Mouse (Mus musculus): Measurements from ENCODE around the gene Gm17581.
A peak's percentile ranks its signal among the peaks of the same experiment; 100 is the strongest.
"Not testable (repeated sequence)": the region's sequence is repeated elsewhere in the genome, so short reads cannot be mapped to it uniquely, and the experiment has no call there.

Gm17581 gene

GRCm38 (mm10) chr2:155735766-155736165 lies at the start of gene Gm17581:
Gene Gm17581, minus strand, starts transcription at chr2:155735866.
- DNase-seq (ENCODE audit: low read depth, low spot score) = not testable (repeated sequence)

GRCm38 (mm10) chr2:155784534-155784933 lies 48.9 kb upstream of the Gm17581 start:
- DNase-seq (ENCODE audit: low read depth, low spot score) = no peak

- no peak for DNase-seq (ENCODE audit: low read depth, low spot score)
These were observed 43.8 kb upstream of the Gm17581 start for GRCm38 (mm10) chr2:155779506-155779905.

GRCm38 (mm10) chr2:155779066-155779465 lies 43.4 kb upstream of the Gm17581 start:
- no peak for DNase-seq (ENCODE audit: low read depth, low spot score)

- no peak for DNase-seq (ENCODE audit: low read depth, low spot score)
These were observed 42.3 kb upstream of the Gm17581 start for GRCm38 (mm10) chr2:155778004-155778403.

DNA sequence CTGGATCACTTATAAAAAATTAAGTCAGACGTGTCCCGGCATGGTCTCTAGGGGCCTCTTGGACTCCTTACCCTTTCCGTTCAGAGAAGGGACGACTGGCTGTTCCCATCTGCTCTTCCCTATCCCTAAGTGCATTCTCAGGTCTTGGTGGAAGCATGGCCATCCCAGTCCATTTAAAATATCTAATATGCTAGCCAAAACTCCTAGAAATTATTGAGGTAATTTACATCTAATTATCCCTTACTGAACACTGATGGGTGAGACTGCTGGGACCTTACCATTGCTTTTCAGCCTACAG lies 42.0 kb upstream of the Gm17581 start:
- DNase-seq (ENCODE audit: low read depth, low spot score) = no peak

DNA sequence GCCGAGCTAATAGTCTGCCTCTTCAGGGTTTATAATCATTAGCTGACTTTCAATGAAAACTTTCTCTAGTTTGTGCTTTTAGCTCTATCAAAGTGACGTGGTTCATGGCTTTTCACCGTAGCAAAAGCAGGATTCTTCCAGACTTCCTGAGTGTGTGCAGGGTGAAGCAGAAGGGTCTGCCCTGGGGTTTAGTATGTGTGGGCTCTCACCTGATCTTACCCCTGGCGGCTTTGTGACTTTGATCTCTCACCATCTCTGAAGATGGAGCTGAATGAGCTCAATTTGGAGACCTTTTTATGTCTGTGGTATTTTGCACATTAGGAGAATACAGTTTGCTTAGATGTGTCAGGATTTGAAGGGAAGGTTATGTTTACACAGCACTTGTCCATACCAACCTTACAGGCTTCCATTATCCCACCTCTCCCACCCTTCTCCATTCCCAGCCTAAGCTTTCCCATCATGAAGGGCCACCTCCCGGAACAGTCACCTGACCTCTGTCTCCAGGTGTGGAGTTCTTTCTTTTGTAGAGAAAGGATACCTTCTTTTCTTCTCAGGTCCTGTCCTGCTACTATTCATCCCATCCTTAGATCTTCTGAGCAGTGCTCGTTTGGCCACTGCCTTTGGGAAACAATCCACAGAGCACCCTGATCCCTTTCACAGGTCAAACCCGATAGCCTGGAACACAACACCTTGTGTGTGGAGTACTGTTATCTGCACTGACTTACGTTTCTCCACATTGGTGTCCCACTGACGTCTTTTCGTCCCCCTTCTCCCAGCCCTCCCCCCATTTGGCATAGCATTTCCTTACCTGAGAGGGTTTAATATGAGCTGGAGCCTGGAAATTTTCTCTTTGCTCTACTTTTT lies 41.4 kb upstream of the Gm17581 start:
- DNase-seq (ENCODE audit: low read depth, low spot score) = no peak

- no peak for DNase-seq (ENCODE audit: low read depth, low spot score)
These were observed 40.1 kb upstream of the Gm17581 start for GRCm38 (mm10) chr2:155775685-155776263.

GRCm38 (mm10) chr2:155774927-155775684 lies 39.4 kb upstream of the Gm17581 start, which contains the start of gene Mmp24:
Gene Mmp24, plus strand, starts transcription at chr2:155775342.
- no peak for DNase-seq (ENCODE audit: low read depth, low spot score)

DNA sequence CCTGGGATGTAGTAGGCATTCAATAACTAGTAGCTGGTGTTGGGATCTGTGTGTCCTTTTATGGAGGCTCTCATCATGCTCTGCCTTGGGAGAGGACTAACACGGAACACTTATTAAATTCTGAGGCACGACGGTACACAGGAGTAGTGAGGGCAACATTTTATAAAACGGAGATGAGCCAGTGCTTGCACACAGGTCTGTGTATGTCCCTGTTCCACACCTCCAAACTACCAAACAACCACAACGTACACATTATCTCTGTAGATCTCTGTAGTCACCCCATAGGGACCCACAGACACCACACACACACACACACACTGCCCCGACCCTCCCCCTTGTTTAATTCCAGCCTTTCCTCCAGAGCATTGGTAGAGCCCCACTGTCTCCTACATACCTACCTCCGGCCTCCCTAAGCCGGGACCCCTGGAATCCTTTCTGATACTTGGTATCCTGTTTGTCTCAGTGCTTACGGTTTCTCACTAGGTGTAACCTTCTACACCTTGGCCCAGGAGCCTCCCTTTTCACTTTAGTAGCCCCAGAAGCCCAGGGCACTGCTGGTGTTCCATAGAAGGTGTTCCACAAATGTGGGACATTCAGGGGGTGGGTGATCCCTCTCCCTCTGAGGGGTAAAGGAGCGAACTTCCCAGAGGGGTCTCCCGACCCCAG lies 38.7 kb upstream of the Gm17581 start:
- DNase-seq (ENCODE audit: low read depth, low spot score) = no peak

- DNase-seq (ENCODE audit: low read depth, low spot score) = no peak
These were observed 38.0 kb upstream of the Gm17581 start for GRCm38 (mm10) chr2:155773664-155774063.

DNA sequence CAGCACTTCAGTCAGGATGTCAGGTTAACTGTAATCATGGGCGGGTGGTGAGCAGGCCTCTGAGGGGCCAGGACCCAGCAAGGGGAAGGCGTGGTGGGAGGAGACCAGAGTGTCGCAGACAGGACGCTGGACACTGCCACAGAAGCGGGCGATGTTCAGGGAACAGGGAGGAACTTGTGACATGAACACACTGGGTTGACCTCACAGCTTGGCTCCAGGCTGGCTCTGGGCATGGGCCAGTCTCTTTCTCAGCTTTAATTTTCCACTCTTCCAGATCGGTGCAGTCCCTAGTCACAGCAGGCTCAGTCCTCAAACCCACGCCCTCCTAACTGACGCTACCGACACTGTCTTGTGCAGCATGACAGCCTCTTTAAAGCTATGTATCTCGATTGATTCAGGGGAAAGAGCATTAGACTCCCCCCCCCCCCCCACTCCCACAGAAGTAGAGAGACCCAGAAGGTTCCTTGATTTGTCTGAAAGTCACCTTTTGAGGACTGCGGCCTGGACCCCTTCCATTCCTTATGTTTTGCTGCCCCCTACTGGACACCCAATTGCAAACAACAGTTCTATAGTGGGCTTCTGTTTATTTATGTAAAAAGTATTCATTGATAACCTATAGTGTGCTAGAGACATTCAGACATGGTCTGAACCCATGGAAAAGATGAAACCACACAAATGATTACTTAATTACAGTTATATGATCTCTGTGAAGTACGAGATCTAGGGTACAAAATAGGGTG lies 29.2 kb upstream of the Gm17581 start:
- DNase-seq (ENCODE audit: low read depth, low spot score) = peak; percentile 89

DNA sequence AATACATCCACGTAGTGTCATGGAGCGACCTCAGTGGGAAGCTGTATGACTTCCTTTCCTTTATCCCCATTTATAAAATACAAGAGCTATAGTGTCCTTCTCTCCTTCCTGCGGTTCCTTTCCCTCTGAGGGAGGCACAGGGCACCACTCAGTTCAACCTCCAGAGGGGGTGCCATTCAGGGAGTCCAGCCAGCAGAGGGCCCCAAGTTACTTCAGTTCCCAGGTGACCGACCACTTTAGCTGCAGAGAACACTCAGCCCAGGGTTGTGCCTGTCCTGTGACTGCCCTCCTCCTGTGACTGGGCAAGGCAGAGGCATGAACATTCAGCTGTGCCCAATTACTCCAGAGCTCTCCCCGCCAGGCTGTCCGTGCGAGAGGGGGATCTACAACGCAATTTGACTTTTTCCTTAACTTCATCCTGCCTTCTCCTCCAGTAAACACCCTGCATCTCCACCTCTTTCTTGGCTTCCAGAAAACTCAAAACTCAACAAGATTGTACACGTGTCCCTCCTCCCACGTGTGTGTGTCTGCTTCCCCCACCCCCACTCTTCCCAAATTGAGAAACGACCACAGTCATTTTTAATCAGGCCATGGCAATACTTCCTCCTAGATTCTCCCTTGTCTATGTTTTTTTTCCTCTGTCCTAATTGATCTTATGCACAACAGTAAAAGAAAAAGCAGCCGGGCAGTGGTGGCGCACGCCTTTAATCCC lies 21.3 kb upstream of the Gm17581 start:
- peak; percentile 22 for DNase-seq (ENCODE audit: low read depth, low spot score)

- DNase-seq (ENCODE audit: low read depth, low spot score) = peak; percentile 86
These were observed 20.1 kb upstream of the Gm17581 start for GRCm38 (mm10) chr2:155755746-155756145.

DNA sequence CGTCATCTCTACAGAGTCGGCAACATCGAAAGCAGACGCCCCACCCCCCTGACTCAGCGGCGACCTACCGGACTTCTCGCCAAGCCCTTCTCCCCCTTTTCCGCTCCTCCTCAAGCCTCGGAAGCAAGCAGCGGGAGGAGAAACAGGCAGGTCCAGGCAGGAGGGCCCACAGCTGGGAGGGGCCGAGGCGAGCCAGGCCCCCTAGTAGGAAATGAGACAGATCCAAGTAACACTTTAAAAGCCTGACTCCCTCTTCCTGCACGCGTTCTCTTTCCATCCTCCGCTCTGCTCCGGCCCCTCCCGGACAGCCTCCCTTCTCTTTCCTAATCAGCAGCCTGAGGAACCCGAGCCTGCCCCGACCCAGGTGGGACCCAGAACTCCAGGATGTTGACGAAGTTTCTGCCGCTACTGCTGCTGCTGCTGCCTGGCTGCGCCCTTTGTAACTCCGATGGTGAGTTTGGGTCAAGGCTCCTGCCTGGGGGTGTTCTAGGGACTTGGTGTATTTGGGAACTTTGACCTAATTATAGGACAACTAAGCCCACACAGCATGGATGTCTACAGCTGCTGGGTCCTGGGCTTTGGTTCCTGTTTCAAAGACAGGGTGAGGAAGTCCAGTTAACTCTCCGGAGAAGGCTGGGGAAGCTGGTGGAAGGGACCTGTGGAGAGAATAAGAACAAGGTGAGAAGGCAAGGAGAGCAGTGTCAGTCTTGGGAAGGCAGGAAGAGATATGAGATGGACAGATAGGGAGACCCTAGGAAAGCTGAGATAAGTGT lies 15.5 kb upstream of the Gm17581 start, which contains the start of gene Procr:
Gene Procr (plus strand): TSS at position 104 of the 773 bp plus-strand sequence.
- DNase-seq (ENCODE audit: low read depth, low spot score) = peak; percentile 70

- no peak for DNase-seq (ENCODE audit: low read depth, low spot score)
These were observed 13.7 kb upstream of the Gm17581 start for GRCm38 (mm10) chr2:155749394-155749793.

GRCm38 (mm10) chr2:155745487-155745886 lies 9.8 kb upstream of the Gm17581 start:
- no peak for DNase-seq (ENCODE audit: low read depth, low spot score)

DNA sequence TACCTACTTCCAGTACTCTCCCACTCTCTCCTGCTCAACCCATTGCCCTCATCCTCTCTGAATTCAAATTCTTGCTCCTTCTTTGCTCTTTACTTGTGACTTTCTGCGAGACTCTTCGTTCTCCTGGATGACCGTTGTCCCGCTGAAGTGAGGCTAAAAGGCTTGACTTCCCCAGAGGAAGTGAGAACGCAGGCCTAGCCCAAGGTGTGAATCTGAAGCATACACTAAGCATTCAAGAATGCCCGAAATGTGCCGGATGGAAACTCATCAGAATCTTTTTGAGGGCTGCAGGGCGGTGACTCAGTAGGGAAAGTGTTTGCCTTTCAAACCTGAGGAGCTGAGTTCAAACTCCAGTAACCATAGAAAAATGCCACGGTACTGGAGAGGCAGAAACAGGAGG lies 7.7 kb upstream of the Gm17581 start:
- peak; percentile 64 for DNase-seq (ENCODE audit: low read depth, low spot score)

DNA sequence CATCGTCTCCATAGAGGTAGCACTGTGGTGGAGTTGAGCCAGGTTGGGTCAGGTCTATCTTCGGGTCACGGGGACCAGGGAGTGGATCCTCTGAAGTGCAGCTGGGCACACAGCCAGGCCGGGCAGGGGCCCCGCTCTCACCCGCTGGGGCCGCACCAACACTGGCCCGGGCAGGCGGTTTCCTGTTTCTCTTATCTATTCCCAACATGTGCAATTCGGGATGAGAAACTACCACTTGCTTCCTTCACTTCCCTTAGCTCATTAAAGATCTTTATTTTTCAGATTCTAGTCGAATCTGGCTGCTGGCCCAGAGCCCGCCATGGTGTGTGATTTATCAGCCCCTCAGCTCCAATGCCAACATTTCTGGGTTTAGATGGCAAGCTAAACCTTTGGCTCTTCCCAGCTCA lies 7.3 kb upstream of the Gm17581 start:
- DNase-seq (ENCODE audit: low read depth, low spot score) = peak; percentile 81

DNA sequence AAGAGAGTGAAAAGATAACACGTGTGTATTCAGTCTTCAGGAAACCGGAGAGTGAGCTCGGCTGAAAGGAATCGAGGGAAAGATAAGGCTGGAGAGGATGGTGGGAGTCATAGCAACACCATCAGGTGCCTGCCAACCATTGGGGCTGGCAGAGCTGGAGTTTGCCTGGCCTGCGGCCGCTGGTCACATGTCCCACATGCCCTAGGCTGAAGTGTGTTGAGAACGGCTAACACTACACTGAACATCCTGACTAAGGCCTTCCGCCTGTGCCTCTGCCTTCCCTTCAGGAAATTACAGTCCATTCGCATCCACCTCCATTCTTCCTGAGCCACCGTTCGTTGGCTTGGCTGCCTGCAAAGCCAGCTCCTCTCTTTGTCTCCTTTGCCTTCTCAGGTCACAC lies 6.5 kb upstream of the Gm17581 start:
- DNase-seq (ENCODE audit: low read depth, low spot score) = no peak

All from 3T3-L1 (cell line).